Mouse (Mus musculus) splenic B cell, adult 2 months (primary cell): Measurements from ENCODE around the gene Icam5.
"Not testable (repeated sequence)": the region's sequence is repeated elsewhere in the genome, so short reads cannot be mapped to it uniquely, and the experiment has no call there.

ENCODE experiments used
- DNase-seq: peaks from one replicate; pipeline ENCODE4 v3.0.0-alpha.2; 2011; ENCODE audit warnings: low read depth, low spot score
- H3K27me3 ChIP-seq: 2 replicates; pipeline ENCODE4 v1.6.1; 2012; ENCODE audit warnings: mild to moderate bottlenecking, low read length, moderate library complexity, mixed read lengths; ENCODE audit not compliant: control insufficient read depth, poor library complexity, insufficient read depth, severe bottlenecking
- H3K36me3 ChIP-seq: 2 replicates; pipeline ENCODE4 v1.6.1; 2012; ENCODE audit warnings: mild to moderate bottlenecking, low read length, moderate library complexity, mixed read lengths; ENCODE audit not compliant: control insufficient read depth, poor library complexity, insufficient read depth, severe bottlenecking

Icam5 gene

GRCm38 (mm10) chr9:21002627-21003551 lies 29.0 kb upstream of the Icam5 start, which contains the start of gene Mrpl4:
Gene Mrpl4, plus strand, starts transcription at chr9:21002738.
- DNase-seq, result peak; percentile 88
- Histone ChIP-seq H3K36me3 (peaks cover 9% of the 10 kb centered on the region), H3K27me3 (no peaks in the 10 kb centered on the region)

DNA sequence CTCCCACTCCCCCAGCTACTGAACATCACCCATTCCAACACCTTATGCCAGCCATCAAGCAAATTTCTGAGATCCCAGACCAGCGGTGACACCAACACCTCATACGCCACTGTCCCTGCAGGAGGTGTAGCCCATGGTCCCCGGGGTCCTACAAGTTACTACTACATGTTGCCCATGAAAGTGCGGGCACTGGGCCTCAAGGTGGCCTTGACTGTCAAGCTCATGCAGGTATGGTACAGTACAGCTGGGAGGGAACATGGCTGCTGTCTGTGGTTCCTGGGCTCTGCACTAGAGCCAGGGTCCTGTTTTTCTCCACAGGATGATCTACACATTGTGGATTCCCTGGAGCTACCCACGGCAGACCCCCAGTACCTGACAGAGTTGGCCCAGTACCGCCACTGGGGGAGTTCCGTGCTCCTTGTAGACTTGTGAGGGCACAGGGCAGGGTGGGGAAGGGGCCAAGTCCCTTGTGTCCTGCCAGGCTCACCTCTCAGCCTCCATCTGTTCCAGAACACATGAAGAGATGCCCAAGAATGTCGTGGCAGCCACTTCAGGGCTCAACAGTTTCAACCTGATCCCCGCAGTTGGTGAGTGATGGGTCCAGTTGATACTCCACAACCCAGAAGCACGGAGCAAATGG lies 24.4 kb upstream of the Icam5 start:
- DNase-seq, result no peak
- H3K27me3 ChIP-seq, result no peaks in the 10 kb centered on the region
- H3K36me3 ChIP-seq, result peaks cover 13% of the 10 kb centered on the region

DNA sequence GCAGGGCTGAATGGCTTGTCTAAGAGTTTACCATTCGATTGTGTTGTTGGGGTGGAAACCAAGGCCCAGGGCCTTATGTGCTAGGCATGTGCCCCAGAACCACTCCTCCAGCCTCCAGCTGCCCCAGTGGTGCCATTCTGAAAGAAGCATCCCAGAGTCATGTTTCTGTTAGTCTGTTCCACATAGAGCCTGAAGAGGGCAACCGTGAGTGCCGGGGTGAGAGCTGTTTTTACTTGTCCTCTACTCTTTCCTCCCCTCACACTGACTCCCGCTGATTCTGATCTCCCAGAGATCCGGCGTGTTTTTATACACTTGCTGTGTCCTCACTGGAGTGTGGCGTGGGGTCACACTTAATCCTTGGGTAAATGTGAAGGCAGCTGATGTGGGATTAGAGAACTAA lies 23.9 kb upstream of the Icam5 start:
- Histone ChIP-seq H3K36me3 (peaks cover 13% of the 10 kb centered on the region), H3K27me3 (no peaks in the 10 kb centered on the region)
- no peak for DNase-seq

DNA sequence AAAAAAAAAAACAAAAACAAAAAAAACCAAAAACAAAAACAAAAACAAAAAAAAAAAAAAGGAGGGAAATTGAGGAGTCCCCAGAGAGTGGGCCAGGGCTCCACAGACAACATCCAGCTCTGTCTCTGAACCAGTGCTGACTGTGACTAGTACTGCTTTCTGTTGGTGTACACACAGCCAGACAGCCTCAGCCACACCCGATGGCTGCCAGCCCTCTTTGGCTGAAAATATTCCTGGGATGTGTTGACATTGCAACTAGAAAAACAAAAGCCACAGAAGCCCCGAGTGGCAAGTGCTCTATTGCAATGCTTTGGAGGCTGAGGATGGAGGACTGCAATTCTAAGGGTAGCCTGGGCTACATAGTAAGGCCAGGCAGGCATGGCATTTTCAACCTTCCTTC lies 21.5 kb upstream of the Icam5 start:
- Histone ChIP-seq H3K36me3 (peaks cover 13% of the 10 kb centered on the region), H3K27me3 (no peaks in the 10 kb centered on the region)
- no peak for DNase-seq

- H3K27me3 ChIP-seq, DNase-seq: not testable (repeated sequence)
- H3K36me3 ChIP-seq, result peaks cover 13% of the 10 kb centered on the region
Measured at GRCm38 (mm10) chr9:21010939-21011541, 20.8 kb upstream of the Icam5 start.

GRCm38 (mm10) chr9:21011846-21012312 lies 20.0 kb upstream of the Icam5 start:
- no peak for DNase-seq
- H3K27me3 ChIP-seq, result no peaks in the 10 kb centered on the region

GRCm38 (mm10) chr9:21012368-21012767 lies 19.5 kb upstream of the Icam5 start:
- Histone ChIP-seq H3K36me3 (peaks cover 5% of the 10 kb centered on the region; the same call in 1 of the 2 replicates), H3K27me3 (no peaks in the 10 kb centered on the region)
- no peak for DNase-seq

More at GRCm38 (mm10) chr9:21011846-21012312, 20.0 kb upstream of the Icam5 start:
- H3K36me3 ChIP-seq, result peaks cover 8% of the 10 kb centered on the region

GRCm38 (mm10) chr9:21014691-21015570 lies 16.9 kb upstream of the Icam5 start:
- Histone ChIP-seq H3K27me3 (no peaks in the 10 kb centered on the region), H3K36me3 (0 out of 2 replicates have a peak, but pooled peaks cover 3% of the 10 kb centered on the region)
- DNase-seq, result peak; percentile 90

- DNase-seq, result peak; percentile 81
- Histone ChIP-seq H3K27me3 (no peaks in the 10 kb centered on the region), H3K36me3 (0 out of 2 replicates have a peak, but pooled peaks cover 3% of the 10 kb centered on the region)
Measured at GRCm38 (mm10) chr9:21015571-21016130, 16.2 kb upstream of the Icam5 start, which contains the start of gene Icam1. Gene Icam1, plus strand, starts transcription at chr9:21015985.

DNA sequence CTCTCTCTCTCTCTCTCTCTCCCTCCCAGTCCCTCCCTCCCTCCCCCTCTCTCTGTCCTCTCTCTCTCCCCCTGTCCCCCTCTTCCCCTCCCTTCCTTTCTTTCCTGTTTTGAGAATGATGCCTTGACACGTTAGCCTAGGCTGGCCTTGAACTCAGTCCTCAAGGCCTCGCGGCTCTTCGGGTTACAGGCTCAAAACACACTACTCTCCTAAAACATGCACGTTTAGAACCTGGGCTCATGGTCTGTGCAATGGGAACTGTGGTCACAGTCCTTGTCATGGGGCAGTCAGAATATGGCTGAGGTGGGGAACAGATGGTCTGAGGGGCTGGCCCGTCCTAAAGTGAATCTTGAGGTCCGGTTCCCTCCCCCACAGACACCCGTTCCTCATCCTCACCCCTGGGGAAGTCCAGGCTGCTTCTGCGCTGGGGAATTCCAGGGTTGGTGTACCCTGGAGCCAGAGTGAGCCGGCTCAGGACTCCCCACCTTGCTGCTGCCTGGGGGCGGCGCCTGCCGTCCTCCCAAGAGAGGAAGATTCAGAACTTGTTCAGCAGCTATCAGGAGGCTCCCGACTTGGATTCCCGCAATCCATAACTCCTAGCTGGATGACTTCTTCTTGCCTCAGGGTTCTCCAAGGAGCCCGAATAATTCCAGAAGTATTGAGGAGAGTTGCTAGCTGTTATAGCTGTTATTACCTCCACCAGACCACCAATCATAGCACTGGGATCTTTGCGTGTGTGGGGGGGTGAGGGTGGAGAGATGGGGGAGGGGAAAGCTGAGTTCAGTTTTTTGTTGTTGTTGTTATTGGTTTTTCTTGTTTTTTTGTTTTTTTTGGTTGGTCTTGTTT lies 15.3 kb upstream of the Icam5 start:
- H3K36me3 ChIP-seq, result peaks cover 3% of the 10 kb centered on the region; the same call in 1 of the 2 replicates
- peak; percentile 60 for DNase-seq
- no peaks in the 10 kb centered on the region for H3K27me3 ChIP-seq

- DNase-seq, result no peak
- Histone ChIP-seq H3K36me3 (peaks cover 6% of the 10 kb centered on the region; the same call in 1 of the 2 replicates), H3K27me3 (no peaks in the 10 kb centered on the region)
Measured at GRCm38 (mm10) chr9:21017177-21017575, 14.7 kb upstream of the Icam5 start.

DNA sequence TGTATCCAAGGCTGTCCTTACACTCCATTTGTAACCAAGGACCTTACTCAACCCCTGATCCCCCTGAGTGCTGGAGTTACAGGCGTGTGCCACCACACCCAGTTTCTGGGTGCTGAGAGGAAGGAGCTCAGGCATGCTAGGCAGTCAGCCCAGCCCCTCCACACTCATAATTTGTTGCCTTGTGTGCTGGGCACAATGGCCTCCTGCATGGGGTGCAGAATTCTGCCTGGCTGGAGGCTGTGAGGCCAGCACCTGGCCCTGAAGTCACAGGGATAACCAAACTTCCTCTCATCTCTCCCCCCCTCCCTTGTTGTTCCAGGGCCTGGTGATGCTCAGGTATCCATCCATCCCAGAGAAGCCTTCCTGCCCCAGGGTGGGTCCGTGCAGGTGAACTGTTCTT lies 13.3 kb upstream of the Icam5 start:
- Histone ChIP-seq H3K27me3 (no peaks in the 10 kb centered on the region), H3K36me3 (peaks cover 6% of the 10 kb centered on the region; the same call in 1 of the 2 replicates)
- no peak for DNase-seq

GRCm38 (mm10) chr9:21021363-21021762 lies 10.5 kb upstream of the Icam5 start:
- H3K36me3 ChIP-seq, result peaks cover 13% of the 10 kb centered on the region
- no peak for DNase-seq
- H3K27me3 ChIP-seq, result no peaks in the 10 kb centered on the region
